Mouse (Mus musculus) bone marrow, adult 2 months (tissue): ENCODE data around the gene Sema3f.

Experiments
- CTCF ChIP-seq: fragments of 200-500 bp; IDR thresholded peaks from 2 replicates; pipeline ENCODE4 v1.5.1; 2011; ENCODE audit warnings: low read length, control low read depth; ENCODE audit not compliant: control insufficient read depth, insufficient read depth
- POLR2A ChIP-seq: fragments of 200-500 bp; IDR thresholded peaks from 2 replicates; pipeline ENCODE4 v1.6.1; 2011; ENCODE audit warnings: low read depth, mild to moderate bottlenecking, control low read depth, low read length, borderline replicate concordance; ENCODE audit not compliant: control insufficient read depth

DNA sequence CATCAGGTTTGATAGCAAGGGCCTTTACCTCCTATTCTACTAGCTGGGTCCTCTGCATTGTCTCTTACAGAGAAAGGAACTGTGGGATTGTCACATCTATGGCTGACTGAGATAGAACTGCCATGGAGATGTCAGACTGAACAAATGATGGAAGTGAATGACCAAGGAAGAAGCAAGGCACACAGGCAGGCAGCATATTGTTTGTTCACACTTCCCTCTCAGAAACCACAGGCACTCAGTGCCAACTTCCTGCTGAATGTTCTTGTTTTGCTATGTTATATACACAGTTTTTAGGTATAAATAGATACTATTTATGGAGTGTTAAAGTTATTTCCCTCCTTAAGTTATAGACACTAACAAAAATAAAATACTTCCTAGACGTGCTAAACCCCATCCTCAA is 37.0 kb upstream of the Sema3f start:
- TF ChIP-seq CTCF (no peak), POLR2A (no peak)
